Mouse (Mus musculus): ENCODE results near the gene Spg7.
"Not testable (repeated sequence)": the region's sequence is repeated elsewhere in the genome, so short reads cannot be mapped to it uniquely, and the experiment has no call there.

Gene Spg7

GRCm38 (mm10) chr8:123097786-123098584 is 35.2 kb downstream of the Spg7 start:
- DNase-seq (ENCODE audit: low spot score in 2 of 2) = no peak

DNA sequence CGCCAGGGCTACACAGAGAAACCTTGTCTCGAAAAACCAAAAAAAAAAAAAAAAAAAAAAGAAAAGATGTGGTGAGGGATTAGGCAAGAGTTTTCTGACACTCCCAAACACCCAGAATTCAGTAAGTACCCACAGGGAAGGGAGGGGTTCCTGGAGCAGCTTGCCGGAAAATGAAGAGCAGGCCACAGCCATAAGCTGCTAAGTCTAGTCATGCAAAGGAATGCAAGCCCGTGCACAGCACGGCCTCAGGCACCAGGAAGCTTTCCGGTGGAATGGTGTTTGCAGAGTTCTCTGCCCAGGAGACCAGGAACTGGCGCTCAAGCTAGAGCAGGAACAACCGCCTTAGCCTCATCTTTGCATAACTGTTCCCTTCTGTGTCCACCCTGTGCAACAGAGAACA is 37.5 kb downstream of the Spg7 start:
- no peak for DNase-seq (ENCODE audit: low spot score in 2 of 2)

- DNase-seq (ENCODE audit: low spot score in 2 of 2) = no peak
Measured at GRCm38 (mm10) chr8:123101244-123101643, 38.5 kb downstream of the Spg7 start.

GRCm38 (mm10) chr8:123101735-123102685 is 39.3 kb downstream of the Spg7 start, which contains the start of gene Rpl13:
Rpl13 (plus strand) TSS chr8:123102350.
- peak; percentile 95 to 96 for DNase-seq (ENCODE audit: low spot score in 2 of 2)

DNA sequence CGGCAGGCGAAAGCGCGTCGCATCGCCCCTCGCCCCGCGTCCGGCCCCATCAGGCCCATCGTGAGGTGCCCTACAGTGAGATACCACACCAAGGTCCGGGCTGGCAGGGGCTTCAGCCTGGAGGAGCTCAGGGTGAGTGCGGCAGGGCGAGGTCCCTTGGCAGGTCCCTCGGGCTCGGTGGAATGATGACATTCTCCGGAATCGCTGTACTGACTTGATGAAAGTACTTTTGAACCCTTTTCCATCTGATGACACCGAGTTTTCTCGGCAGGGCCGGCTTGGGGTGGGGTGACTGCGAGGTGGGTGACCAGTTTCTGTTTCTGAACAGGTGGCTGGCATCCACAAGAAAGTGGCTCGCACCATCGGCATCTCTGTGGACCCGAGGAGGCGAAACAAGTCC is 40.1 kb downstream of the Spg7 start:
- not testable (repeated sequence) for DNase-seq (ENCODE audit: low spot score in 2 of 2)

DNA sequence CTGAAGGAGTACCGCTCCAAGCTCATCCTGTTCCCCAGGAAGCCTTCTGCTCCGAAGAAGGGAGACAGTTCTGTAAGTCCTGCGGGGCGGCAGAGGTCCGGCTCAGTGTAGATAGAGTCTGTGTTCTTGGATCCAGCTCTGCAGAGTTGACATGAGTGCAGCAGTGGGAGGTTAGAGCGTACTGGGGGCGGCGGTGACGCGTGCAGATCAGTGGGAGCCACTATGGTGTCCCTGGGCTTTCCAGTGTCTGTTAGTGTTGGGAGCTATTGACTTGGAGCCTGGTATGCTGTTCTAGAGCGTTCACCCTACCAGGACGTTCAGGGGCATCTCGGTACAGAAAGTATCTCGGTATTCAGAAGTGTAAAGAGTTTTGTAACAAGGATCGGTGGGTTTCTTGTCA is 40.5 kb downstream of the Spg7 start:
- no peak for DNase-seq (ENCODE audit: low spot score in 2 of 2)

DNA sequence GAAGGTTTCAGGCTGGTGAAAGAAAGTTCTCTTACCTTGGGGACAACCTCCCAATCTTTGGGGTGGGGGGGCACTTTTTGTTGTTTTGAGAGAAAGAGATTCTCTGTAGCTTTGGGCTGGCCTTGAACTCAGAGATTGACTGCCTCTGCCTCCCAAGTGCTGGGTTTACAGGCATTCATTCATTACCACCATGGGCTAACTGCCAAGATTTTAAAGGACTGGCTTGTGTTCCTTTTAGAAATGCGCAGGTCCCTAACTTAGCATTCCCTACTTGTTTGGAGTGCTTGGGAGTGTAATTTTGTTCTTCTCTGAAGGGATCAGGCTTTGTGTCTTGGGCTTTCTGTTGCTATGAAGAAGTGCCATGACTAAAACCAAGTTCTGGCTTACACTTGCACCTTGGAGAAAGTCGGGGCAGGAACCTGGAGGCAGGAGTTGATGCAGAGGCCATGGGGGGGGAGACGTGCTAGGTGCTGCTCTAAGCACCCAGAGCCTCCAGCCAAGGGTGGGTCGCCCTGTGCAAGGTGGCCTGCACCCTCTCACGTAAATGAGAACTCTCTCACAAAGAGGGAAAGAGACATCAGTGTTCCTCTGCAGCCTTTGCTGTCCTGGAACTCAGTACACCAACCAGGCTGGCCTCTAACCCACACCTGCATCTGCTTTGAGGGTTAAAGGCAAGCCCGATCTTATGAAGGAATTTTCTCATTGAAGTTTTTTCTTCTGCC is 41.5 kb downstream of the Spg7 start:
- DNase-seq (ENCODE audit: low spot score in 2 of 2) = no peak

GRCm38 (mm10) chr8:123105553-123106326 is 43.0 kb downstream of the Spg7 start:
- DNase-seq (ENCODE audit: low spot score in 2 of 2) = no peak

- no peak for DNase-seq (ENCODE audit: low spot score in 2 of 2)
Measured at GRCm38 (mm10) chr8:123106531-123106930, 43.8 kb downstream of the Spg7 start.

DNA sequence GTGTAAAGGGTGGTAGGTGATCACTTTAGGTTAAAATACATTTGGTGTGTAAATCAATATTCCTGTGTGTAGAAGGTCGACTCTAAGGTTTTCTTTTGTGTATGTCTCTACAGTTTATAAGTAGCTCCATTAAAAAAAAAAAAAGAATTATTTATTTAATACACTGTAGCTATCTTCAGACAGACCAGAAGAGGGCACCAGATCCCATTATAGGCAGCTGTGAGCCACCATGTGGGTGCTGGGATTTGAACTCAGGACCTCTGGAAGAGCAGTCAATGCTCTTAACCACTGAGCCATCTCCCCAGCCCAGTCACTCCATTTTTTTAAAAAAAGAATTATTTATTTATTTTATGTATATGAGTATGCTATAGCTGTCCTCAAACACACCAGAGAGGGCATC is 45.3 kb downstream of the Spg7 start:
- no peak for DNase-seq (ENCODE audit: low spot score in 2 of 2)

DNA sequence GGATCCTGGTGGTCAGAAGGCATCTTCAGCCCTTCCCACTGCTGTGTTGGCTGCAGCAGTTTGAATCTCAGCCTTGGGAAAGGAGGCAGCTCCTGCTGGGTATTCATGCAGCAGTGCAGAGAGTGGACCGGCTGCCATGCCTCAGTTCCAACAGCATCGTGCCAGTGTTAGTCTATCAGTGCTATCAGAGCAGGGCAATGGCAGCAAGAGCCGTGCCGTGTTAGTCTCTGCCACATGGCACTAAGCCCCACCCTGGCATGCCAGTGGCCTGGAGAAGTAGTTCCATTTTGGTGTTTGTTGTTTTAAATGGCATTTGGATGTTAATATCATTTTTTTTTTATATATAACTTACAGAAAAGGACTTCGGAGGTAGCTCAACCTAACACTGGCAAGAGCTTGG is 46.2 kb downstream of the Spg7 start:
- DNase-seq (ENCODE audit: low spot score in 2 of 2) = no peak

DNA sequence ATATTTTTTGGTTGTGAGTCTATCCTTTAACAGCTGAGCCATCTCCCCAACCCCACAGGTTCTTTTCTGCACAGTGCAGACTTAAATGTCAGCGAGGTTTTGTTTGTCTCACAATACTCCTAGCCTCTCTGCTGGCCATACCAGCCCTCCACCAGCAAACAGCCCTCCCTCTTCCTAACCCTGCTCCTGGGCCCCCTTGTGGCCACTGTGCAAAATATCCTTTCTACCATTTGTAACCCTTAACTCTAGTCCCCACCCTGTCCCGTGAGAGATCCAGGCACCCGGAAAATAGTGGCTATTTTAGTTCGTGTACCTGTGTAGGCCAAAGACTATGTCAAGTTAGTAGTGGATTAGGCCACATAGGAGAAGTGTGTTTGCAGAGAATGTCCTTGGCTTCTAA is 47.9 kb downstream of the Spg7 start:
- no peak for DNase-seq (ENCODE audit: low spot score in 2 of 2)

DNA sequence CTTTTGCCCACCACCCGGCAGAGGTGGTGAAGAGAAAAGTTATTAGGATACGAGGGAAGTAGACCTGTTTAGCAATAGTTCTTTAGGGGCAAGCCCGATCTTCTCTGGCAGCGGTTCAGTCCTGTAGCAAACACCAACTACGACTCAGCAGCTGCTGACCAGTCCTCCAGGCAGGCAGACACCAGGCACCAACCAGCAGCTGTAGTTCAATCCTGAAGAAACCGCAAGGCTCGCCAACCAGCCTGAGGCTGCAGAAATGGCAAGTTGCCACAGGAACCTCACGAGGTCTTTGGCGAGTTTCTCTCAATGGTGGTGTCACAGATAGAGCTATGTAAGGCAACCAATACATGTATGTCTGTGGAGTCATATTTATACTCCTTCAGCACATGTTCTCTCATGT is 50.1 kb downstream of the Spg7 start:
- no peak for DNase-seq (ENCODE audit: low spot score in 2 of 2)

DNA sequence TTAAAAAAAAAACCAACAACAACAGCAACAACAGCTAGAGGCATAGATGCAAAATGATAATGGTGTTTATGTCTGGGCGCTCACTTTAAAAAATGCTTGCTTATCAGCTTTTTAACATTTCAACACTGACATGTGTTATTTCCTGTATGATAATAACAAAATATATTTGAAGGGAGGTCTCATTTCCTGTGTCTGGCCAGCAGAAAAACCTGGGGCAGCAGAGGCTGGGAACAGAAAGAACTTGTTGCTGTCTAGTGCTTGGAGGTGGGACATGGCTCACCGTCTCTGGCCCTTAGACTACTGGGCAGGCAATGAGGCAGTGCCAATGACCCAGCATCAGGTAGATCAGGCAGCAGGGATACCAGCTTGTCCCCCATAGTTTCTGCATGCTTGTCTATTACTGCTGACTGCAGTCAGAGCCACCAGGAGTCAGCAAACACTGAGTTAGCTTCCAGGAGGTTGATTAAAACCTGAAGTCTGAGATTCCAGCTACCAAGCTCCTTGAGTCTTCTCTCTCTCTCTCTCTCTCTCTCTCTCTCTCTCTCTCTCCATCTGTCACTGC is 51.2 kb downstream of the Spg7 start:
- DNase-seq (ENCODE audit: low spot score in 2 of 2) = no peak

DNA sequence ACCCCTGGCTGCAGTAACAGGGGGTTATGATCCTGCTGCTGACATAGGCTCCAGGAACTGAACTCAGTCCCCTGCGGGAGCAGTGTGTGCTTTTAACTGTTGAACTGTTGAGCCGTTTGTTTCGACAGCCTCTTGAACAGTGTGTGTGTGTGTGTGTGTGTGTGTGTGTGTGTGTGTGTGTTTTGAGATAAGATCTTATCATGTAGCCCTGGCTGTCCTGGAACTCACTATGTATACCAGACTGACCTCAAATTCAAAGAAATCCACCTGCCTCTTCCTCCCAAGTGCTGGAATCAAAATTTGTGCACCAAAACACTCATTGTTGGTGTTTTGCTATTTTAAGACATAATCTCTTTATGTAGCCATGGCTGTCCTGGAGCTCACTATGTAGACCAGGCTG is 51.9 kb downstream of the Spg7 start:
- no peak for DNase-seq (ENCODE audit: low spot score in 2 of 2)

- DNase-seq (ENCODE audit: low spot score in 2 of 2) = no peak
Measured at GRCm38 (mm10) chr8:123117127-123117731, 54.5 kb downstream of the Spg7 start, which contains the start of gene Cpne7. Cpne7 (plus strand) TSS chr8:123117374.

GRCm38 (mm10) chr8:123117744-123118143 is 55.0 kb downstream of the Spg7 start:
- DNase-seq (ENCODE audit: low spot score in 2 of 2) = no peak

GRCm38 (mm10) chr8:123122059-123122458 is 59.3 kb downstream of the Spg7 start:
- no peak for DNase-seq (ENCODE audit: low spot score in 2 of 2)

- no peak for DNase-seq (ENCODE audit: low spot score in 2 of 2)
Measured at GRCm38 (mm10) chr8:123122670-123123069, 59.9 kb downstream of the Spg7 start.

DNA sequence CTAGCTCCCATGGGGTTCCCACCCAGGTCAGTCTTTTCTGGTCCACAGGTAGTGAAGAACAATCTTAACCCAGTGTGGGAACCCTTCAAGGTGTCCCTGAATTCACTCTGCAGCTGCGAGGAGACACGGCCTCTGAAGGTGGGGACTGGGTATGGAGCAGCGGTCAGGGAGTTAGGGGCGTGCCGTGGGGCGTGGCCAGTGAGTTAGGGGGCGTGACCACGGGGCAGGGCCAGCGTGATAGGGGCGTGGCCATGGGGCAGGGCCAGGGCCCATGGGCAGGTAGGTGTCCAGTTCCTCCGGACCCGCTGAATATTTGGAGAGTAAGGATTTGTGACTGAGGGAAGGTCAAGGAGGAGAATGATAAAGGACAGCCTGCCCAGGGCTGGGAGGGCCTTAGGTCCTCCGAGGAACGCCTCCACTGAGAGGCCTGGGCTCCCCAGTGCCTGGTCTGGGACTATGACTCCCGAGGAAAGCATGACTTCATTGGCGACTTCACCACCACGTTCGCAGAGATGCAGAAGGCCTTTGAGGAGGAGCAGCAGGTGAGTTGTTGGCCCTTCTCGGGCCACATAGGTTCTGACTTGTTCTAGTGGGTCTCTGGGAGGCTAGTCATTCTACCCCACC is 63.6 kb downstream of the Spg7 start:
- no peak for DNase-seq (ENCODE audit: low spot score in 2 of 2)
